Mouse (Mus musculus) lung, postnatal 0 days (tissue): Measurements from ENCODE around the gene Akr1b7. TPM values are rescaled to one million over a fixed set of nuclear protein-coding genes. Genes with fewer than 3 reads are reported as not detected.

Experiments used
- ATAC-seq: fragments of 200-750 bp; cut with Nextera tagmentation; 2 replicates; pipeline ENCODE4 v1.8.0; 2017; ENCODE audit warnings: moderate library complexity
- DNase-seq: peaks from one replicate; pipeline ENCODE4 v3.0.0-alpha.2; 2016; ENCODE audit warnings: low spot score
- H3K27ac ChIP-seq: fragments of 300-500 bp; sonication (generic); 2 replicates; pipeline ENCODE4 v1.5.1; 2014; ENCODE audit warnings: antibody characterized with exemption, mild to moderate bottlenecking, low read length, mixed read lengths
- H3K27me3 ChIP-seq: fragments of 300-500 bp; sonication (generic); replicated peaks from 2 replicates; pipeline ENCODE4 v1.6.1; 2014; ENCODE audit warnings: low read length, mixed read lengths; ENCODE audit not compliant: insufficient read depth
- H3K36me3 ChIP-seq: fragments of 300-500 bp; sonication (generic); 2 replicates; pipeline ENCODE4 v1.6.1; 2014; ENCODE audit warnings: low read length, mixed read lengths; ENCODE audit not compliant: insufficient read depth
- H3K4me1 ChIP-seq: fragments of 300-500 bp; sonication (generic); 2 replicates; pipeline ENCODE4 v1.6.1; 2014; ENCODE audit warnings: antibody characterized with exemption, low read depth, low read length, mixed read lengths; ENCODE audit not compliant: insufficient read depth
- H3K4me2 ChIP-seq: fragments of 300-500 bp; sonication (generic); replicated peaks from 2 replicates; pipeline ENCODE4 v1.6.1; 2014; ENCODE audit warnings: low read depth, mild to moderate bottlenecking, low read length, moderate library complexity, mixed read lengths
- H3K4me3 ChIP-seq: fragments of 300-500 bp; sonication (generic); 2 replicates; pipeline ENCODE4 v1.5.1; 2014; ENCODE audit warnings: low read depth, low read length
- H3K9ac ChIP-seq: fragments of 300-500 bp; sonication (generic); replicated peaks from 2 replicates; pipeline ENCODE4 v1.6.1; 2014; ENCODE audit warnings: low read depth, mild to moderate bottlenecking
- H3K9me3 ChIP-seq: fragments of 300-500 bp; sonication (generic); 2 replicates; pipeline ENCODE4 v1.6.1; 2016; ENCODE audit warnings: low read length, mixed read lengths
- CTCF ChIP-seq: IDR thresholded peaks from 2 replicates; pipeline ENCODE4 v1.5.1; 2016; ENCODE audit warnings: antibody characterized with exemption, mild to moderate bottlenecking
- EP300 ChIP-seq: IDR thresholded peaks from 2 replicates; pipeline ENCODE4 v1.6.1; 2016; ENCODE audit warnings: antibody characterized with exemption, mild to moderate bottlenecking, control low read depth
- WGBS: fragments of 180-500 bp; shearing (Covaris S2); extraction: QIAGEN DNeasy Blood & Tissue Kit; methylation state at CpG from one replicate; pipeline ENCODE4 v1.1.7; 2014; 5-methylcytosine and 5-hydroxymethylcytosine counted together
- polyA plus RNA-seq: library from polyadenylated mRNA; unstranded; fragments of >200 nt; fragmentation: Nextera tagmentation; extraction: Ambion mirVana; gene quantifications from 2 replicates; pipeline ENCODE4 v1.2.1, GENCODE M21; 2015

Gene Akr1b7
- polyA plus RNA-seq, 1 experiment from 2014 or later, result 0.20 TPM

GRCm38 (mm10) chr6:34452963-34453770 lies 41.0 kb downstream of the Akr1b7 start:
- Histone ChIP-seq H3K4me3 (no peak overlapping the region), H3K4me1 (0 out of 2 replicates have a peak, but pooled peaks cover 2% of the 10 kb centered on the region), H3K4me2 (no peak overlapping the region), H3K9me3 (no peaks in the 10 kb centered on the region), H3K9ac (no peak overlapping the region), H3K27ac (no peak overlapping the region), H3K27me3 (no peaks in the 10 kb centered on the region), H3K36me3 (no peaks in the 10 kb centered on the region)
- 39% methylated on average over 7 of the region's 7 CpGs for WGBS
- TF ChIP-seq EP300 (peak; percentile 50; the same call in 1 of the 2 replicates), CTCF (no peak)
- DNase-seq (peak; percentile 19), ATAC-seq (peak; percentile 63)

DNA sequence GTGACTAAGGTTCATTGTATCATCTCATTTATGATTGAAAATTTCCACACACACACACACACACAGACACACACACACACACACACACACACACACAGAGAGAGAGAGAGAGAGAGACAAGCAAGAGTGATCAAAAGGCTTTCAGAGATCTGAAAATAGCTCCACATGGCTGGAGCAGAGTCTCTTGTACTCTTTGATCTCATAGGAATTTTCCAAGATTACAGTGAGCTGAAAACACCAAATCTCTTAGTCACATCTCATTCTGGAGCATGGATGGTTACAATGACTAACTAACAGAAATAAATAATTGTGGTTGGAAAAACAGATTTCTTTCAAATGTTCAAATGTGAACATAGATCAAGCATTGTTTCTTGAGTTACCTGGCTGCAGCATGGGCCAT lies 47.3 kb downstream of the Akr1b7 start:
- no peaks in the 10 kb centered on the region for H3K4me1 ChIP-seq
- no peak for TF ChIP-seq CTCF
- no peak for TF ChIP-seq EP300
- H3K27me3 ChIP-seq, result no peaks in the 10 kb centered on the region
- DNase-seq (no peak), ATAC-seq (no peak)
- H3K27ac ChIP-seq, result no peak overlapping the region
- H3K9ac ChIP-seq, result no peak overlapping the region
- H3K9me3 ChIP-seq, result no peaks in the 10 kb centered on the region
- no peaks in the 10 kb centered on the region for H3K36me3 ChIP-seq
- H3K4me3 ChIP-seq, result no peak overlapping the region
- no peak overlapping the region for H3K4me2 ChIP-seq

DNA sequence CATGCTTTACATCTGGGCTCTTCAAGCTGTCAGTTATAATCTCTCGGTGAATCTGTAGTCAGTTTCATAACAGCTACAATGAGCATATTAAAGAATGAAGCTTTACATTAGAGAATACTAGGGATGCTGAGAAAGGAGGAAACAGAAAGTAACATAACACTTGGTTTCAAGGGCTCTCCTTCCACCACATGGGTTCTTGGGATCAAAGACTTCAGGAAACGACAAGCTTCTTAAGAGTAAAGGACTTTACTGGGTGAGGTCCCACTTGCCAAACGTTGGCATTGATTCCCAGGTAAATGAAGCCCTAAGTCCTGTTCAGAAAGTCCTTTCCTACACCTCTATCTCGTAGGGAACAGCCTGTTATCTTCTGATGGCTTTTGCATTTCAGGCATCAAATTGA lies 48.5 kb downstream of the Akr1b7 start:
- no peak overlapping the region for H3K9ac ChIP-seq
- 30% methylated on average over 4 of the region's 4 CpGs for WGBS
- no peaks in the 10 kb centered on the region for H3K27me3 ChIP-seq
- no peak overlapping the region for H3K4me3 ChIP-seq
- TF ChIP-seq EP300 (no peak), CTCF (no peak)
- H3K9me3 ChIP-seq, result no peaks in the 10 kb centered on the region
- DNase-seq (peak; percentile 74), ATAC-seq (peak; percentile 37; the same call in 1 of the 2 replicates)
- no peaks in the 10 kb centered on the region for H3K4me1 ChIP-seq
- H3K27ac ChIP-seq, result no peak overlapping the region
- H3K36me3 ChIP-seq, result no peaks in the 10 kb centered on the region
- no peak overlapping the region for H3K4me2 ChIP-seq

DNA sequence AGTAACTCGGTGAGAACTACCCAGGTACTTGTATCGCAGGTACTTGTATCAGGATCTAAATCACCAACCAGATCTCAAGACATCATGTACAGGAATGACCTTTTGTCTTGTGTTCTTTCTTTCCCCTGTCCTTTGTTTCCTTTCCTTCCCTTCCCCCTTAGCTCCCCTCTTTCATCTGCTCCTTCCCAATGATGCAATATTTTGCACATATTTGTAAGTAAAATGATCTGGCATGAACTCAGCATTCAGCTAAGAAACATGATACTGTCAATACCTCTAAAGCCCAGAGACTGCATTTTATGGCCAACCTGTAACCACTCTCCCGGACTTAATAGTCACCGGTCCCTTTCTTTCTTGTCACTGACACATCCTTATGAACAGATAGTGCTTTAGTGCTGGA lies 51.4 kb downstream of the Akr1b7 start:
- DNase-seq, result no peak
- ATAC-seq, result no peak
- no peaks in the 10 kb centered on the region for H3K4me1 ChIP-seq
- H3K27ac ChIP-seq, result no peak overlapping the region
- TF ChIP-seq CTCF (no peak), EP300 (no peak)
- H3K9ac ChIP-seq, result no peak overlapping the region
- no peak overlapping the region for H3K4me2 ChIP-seq
- no peaks in the 10 kb centered on the region for H3K9me3 ChIP-seq
- H3K4me3 ChIP-seq, result no peak overlapping the region
- WGBS, result 78% methylated on average over 4 of the region's 4 CpGs
- H3K36me3 ChIP-seq, result no peaks in the 10 kb centered on the region
- no peaks in the 10 kb centered on the region for H3K27me3 ChIP-seq

DNA sequence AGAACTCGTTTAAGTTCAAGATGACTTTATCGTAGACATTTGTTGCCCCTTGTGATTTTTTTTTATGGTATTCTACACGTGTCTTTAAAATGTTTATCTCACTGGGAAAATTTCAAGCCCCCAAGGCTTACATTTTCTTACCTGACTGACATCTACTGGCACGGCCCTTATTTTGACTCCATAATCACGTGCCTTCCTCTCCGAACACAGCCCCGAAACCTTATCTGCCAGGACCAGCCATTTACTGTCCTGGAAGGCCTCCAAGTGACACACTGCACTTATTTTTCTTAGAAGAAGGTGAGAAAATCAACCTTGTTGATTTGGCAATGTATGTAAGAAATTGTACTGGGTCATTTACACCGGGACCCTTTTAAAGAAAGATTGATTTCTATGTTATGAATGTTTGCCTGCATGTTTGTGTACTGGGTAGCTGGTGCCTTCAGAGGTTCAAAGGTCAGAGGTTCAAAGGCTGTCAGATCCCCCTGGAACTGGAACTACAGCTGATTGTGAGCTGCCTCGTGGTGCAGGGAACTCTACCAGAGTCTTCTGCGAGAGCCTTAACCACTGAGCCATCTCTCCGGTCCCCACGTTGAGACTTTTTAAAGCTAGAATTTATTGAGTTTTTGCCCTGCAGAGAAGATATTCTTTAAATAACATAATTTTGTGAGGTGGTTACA lies 59.4 kb downstream of the Akr1b7 start:
- H3K36me3 ChIP-seq, result no peaks in the 10 kb centered on the region
- no peak overlapping the region for H3K4me3 ChIP-seq
- no peak for DNase-seq
- H3K9ac ChIP-seq, result no peak overlapping the region
- ATAC-seq, result no peak
- H3K4me1 ChIP-seq, result no peaks in the 10 kb centered on the region
- WGBS, result 61% methylated on average over 12 of the region's 12 CpGs
- no peaks in the 10 kb centered on the region for H3K27me3 ChIP-seq
- no peak overlapping the region for H3K27ac ChIP-seq
- TF ChIP-seq EP300, result no peak
- no peak for TF ChIP-seq CTCF
- no peaks in the 10 kb centered on the region for H3K9me3 ChIP-seq
- no peak overlapping the region for H3K4me2 ChIP-seq

Other genes starting within 250 kb of the Akr1b7 start
- gene Slc35b4, start 235.2 kb upstream of the Akr1b7 start, polyA plus RNA-seq, result 24.3 and 24.6 TPM in 2 replicates
- gene Akr1b3, start 94.9 kb upstream of the Akr1b7 start, polyA plus RNA-seq, result 96.9 and 106 TPM in 2 replicates
- 13.7 and 15.7 TPM in 2 replicates for gene Akr1b8, start 58.2 kb upstream of the Akr1b7 start, polyA plus RNA-seq
- 15.5 and 16.9 TPM in 2 replicates for gene Akr1b10, start 28.1 kb upstream of the Akr1b7 start, polyA plus RNA-seq
- gene Bpgm, start 63.9 kb downstream of the Akr1b7 start, polyA plus RNA-seq, result 66.6 and 69.7 TPM in 2 replicates
- 249 and 273 TPM in 2 replicates for gene Cald1, start 186.2 kb downstream of the Akr1b7 start, polyA plus RNA-seq